Mouse (Mus musculus): ENCODE measurements around the gene Natd1. TPM values are rescaled to one million over a fixed set of nuclear protein-coding genes. Genes with fewer than 3 reads are reported as not detected.

The Natd1 gene
- total RNA-seq, 2 experiments from 2014 or later, result 10.6 TPM

DNA sequence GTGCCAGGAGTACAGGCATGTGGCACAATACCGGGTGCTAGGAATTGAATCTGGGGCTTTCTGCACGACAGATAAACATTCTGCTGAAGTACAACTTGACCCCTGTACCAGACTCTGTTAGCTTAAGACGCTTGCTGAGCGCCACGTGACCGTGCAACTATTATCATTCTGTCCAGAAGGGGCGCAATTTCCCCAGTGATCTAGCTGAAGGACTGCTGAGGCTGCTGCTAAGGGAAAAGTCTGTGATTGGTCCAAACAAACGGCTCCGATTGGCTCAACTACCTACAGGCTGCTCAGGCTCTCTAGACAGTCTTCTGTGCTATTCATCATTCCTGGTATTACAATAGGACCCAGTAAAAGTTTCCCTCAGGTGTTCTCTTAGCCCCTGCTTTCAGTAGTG is 12.7 kb upstream of the Natd1 start:
- DNase-seq (ENCODE audit: low spot score in 2 of 2), result peak; percentile 89 to 91
- Histone ChIP-seq H3K27ac (no peak overlapping the region), H3K4me3 (peak overlapping the region; percentile 43)
- peak; percentile 93 for TF ChIP-seq CTCF (conservative IDR thresholded peaks at IDR 0.05)

DNA sequence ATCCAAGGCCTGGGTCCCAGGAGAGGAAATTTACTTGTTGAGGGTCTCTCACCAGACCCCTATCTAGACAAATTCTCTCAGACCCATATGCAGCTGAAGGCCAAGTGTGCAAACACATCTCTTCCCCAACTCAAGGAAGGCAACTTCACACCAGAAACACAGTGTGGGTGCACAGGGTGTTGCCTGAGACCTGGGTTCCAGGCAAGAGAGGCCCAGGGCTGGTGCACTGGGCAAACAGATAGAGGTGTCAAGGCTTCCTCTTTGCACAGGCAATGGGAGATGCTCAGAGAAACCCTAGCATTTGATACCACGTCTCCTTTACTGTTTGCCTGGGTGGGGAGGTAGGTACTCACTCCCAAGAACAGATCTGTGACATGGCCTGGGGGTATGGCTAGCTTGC is 10.4 kb upstream of the Natd1 start:
- H3K27ac ChIP-seq, result no peak overlapping the region
- DNase-seq (ENCODE audit: low spot score in 2 of 2), result no peak
- no peak for TF ChIP-seq CTCF (conservative IDR thresholded peaks at IDR 0.05)
- H3K4me3 ChIP-seq, result no peak overlapping the region

DNA sequence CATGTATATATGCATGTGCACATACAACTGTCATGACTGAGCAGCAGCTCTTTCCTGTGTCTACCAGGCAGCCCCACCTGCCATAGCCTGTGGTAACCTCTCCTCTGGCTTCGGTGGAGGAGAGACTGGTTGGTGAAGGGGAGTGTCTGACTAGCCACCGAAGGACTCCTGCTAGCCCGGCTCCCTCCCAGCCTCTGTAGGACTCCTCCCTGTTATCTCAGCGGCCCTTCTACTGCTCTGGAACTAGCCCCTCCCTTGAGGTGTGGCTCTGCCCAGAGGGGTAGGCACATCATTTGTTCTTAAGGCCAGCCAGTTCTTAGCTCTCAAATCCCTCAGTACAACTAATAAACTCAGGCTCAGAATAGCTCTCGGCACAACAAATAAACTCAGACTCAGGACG is 9.9 kb upstream of the Natd1 start:
- no peak overlapping the region for H3K27ac ChIP-seq
- TF ChIP-seq CTCF (conservative IDR thresholded peaks at IDR 0.05), result no peak
- no peak for DNase-seq (ENCODE audit: low spot score in 2 of 2)
- H3K4me3 ChIP-seq, result no peak overlapping the region

DNA sequence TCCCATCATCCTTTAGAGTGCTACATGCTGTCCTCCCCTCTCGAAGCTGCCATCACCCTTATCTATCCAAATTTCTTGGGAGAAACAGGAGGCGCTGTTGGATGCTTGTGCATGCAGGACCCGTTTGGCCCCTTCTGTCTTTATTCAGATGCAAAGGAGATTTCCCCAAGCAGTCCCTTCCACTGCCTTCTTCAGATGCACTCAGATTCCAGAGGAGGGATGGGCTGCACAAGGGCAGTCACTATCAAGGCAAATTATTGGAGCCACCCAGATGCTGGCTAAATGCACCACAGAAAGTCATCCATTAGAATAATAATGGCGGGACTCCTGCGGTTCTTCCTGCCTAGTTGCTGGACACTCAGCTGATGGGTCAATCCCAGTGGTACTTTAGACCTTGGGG is 8.4 kb upstream of the Natd1 start:
- no peak for TF ChIP-seq CTCF (conservative IDR thresholded peaks at IDR 0.05)
- no peak overlapping the region for H3K4me3 ChIP-seq
- no peak for DNase-seq (ENCODE audit: low spot score in 2 of 2)
- H3K27ac ChIP-seq, result no peak overlapping the region

DNA sequence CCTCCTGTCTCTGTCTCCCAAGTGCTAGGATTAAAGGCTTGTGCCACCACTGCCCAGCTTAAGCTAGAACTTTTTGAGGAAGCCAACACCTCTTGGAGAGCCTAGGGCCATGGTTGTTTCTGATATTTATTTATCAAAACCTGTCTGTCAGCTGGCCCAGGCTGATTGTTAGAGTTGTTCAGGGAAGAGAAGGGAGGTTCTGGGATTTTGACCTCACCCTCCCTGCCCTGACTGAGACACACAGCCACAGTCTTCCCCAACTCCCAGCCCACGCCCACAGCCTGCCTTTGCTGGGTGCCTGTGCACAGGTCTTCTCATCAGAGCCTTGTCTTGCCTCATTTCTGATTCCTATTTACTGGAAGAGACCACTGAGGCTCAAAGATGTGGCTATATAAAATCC is 7.6 kb upstream of the Natd1 start:
- no peak for TF ChIP-seq CTCF (conservative IDR thresholded peaks at IDR 0.05)
- H3K27ac ChIP-seq, result no peak overlapping the region
- no peak for DNase-seq (ENCODE audit: low spot score in 2 of 2)
- no peak overlapping the region for H3K4me3 ChIP-seq

DNA sequence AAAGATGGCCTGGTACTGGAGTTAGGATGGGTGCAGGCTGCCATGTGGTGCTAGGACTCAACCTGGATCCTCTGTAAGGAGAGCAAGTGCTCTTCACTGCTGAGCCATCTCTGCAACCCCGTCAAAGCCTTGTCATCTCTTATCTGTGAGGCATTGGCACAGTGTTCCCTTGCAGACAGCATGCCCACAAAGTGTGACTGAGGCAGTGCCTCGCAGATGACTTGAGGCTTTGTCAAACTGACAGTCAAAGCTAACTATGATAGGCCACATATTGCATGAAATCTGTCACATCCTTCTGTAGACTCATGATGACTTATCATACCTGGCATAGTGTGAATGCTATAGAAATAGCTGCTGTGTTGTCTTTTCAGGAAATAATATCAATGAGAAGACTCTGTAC is 5.5 kb upstream of the Natd1 start:
- no peak overlapping the region for H3K4me3 ChIP-seq
- DNase-seq (ENCODE audit: low spot score in 2 of 2), result peak in 1 of 2 experiments; percentile 39
- TF ChIP-seq CTCF (conservative IDR thresholded peaks at IDR 0.05), result no peak
- no peak overlapping the region for H3K27ac ChIP-seq

DNA sequence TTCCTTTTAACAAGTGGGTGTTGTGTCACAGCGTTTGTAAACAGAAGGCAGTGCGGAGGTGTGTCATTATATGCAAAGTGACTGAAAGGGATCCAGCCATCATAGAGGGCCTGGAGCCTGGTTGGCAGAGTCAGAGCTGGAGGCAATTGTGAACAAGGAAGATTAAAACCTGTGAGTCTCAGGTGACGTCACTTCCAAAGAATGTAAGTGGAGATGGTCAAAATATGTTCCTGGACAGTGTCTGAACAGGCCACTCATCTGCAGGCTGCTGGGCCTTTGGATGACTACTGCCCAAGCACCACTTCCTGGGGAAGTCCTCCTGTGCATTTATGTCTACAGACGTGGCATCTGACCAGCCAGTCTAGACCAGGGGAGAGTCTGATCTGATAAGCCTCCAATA is 651 bp upstream of the Natd1 start:
- no peak for DNase-seq (ENCODE audit: low spot score in 2 of 2)
- Histone ChIP-seq H3K4me3 (no peak overlapping the region), H3K27ac (no peak overlapping the region)
- TF ChIP-seq CTCF (conservative IDR thresholded peaks at IDR 0.05), result no peak

DNA sequence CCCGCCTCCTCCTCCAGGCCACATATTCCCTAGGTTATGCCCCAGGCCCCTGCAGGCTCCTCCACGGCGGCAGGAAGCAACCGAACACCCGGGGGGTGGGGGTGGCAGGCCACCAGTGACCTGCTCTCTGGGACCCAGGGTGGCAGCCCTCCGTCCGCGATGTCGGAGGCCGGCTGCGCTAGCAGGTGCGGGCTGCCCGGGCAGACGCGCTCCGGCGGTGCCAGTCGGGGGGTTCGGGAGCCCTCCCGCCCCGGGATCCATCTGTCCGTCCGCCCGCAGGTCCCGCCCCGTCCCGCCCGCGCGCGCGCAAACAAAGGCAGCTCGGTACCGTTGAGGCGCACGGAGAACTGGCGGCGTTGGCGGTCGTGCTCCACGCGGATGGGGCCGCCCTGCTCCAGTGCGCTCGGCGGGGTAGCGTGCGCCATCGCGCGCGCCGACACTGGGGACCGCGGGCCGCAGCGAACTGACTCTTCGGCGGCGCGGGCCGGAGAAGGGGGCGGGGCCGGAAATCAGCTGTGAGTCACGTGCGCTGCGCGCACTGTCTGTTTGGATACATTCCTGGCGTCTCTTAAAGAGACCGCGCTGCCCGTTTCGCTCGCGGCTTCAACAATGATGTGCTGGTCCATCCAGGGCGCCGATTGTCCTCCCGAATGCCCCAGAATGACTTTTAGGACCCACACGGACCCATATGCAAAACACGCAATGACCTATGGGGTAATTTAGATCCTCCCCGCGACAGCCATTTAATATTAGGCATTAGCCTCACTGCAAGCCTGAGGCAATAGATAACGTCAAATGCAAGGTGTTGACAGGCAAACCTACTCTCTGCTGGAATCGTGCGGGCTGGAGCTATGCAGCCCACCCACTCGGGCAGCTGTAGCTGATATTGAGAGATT is 1.0 kb downstream of the Natd1 start:
- no peak for TF ChIP-seq CTCF (conservative IDR thresholded peaks at IDR 0.05)
- H3K4me3 ChIP-seq, result peak overlapping the region; percentile 95
- peak; percentile 83 to 88 for DNase-seq (ENCODE audit: low spot score in 2 of 2)
- peak overlapping the region; percentile 91 for H3K27ac ChIP-seq

DNA sequence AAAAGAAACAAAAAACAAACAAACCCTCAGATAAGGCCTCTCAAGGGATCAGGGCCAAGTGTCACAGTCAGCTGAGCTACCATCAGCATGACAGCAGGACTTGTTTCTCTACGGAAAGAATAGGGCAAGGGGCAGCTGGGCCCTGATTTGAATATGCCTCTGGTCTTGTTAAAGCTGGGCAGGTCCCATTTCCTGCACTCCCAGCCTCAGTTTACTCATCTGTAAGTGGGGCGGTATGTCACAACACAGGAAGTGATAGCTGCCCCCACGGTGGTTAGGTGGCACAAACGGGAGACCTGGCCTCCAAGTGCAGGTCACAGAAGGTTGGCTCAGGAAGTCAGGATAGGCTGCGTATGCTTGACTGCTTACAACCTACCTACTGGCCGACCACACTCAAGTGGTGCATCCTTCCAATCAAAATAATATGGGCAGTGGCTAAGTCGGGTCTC is 2.0 kb downstream of the Natd1 start:
- H3K27ac ChIP-seq, result peak overlapping the region; percentile 91
- DNase-seq (ENCODE audit: low spot score in 2 of 2), result no peak
- TF ChIP-seq CTCF (conservative IDR thresholded peaks at IDR 0.05), result no peak
- H3K4me3 ChIP-seq, result peak overlapping the region; percentile 95

DNA sequence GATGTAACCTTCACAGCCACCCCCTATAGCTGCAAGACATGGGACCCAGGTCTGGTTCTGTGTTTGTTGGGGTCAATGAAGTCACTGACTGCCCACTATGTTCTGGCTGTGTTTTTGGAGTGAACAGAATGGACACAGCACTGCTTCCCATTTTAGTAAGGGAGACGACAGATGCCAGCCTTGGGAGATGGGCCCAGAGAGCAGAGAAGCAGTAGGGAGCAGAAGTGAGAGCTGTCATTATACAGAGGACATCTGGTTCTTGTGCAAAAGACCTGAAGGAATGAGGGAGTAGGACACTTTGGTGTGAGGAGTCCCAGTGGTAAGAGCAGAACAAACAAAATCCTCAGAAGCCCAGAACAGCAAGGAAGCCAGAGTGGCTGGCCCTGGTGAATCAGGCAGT is 4.9 kb downstream of the Natd1 start:
- Histone ChIP-seq H3K4me3 (no peak overlapping the region), H3K27ac (no peak overlapping the region)
- no peak for DNase-seq (ENCODE audit: low spot score in 2 of 2)
- no peak for TF ChIP-seq CTCF (conservative IDR thresholded peaks at IDR 0.05)

DNA sequence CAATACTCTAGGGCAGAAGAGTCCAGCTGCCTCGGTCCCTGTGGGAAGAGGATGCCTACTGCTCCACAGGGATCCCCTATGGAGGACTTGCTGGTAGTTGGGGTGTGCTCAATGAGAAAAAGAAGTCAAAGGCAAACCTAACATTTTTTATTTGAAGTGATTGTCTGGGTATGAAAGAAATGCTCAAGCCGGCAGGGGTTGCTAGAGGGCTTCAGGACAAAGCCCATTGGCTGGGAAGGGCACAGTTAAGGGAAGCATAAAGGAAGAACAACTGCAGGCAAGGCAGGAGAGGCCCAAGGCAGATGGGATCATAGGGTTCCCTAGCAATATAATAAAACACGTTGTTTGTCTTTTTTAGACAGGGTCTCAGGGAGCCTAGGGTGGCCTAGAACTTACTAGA is 6.5 kb downstream of the Natd1 start:
- H3K4me3 ChIP-seq, result no peak overlapping the region
- peak; percentile 59 for TF ChIP-seq CTCF (conservative IDR thresholded peaks at IDR 0.05)
- no peak for DNase-seq (ENCODE audit: low spot score in 2 of 2)
- no peak overlapping the region for H3K27ac ChIP-seq

DNA sequence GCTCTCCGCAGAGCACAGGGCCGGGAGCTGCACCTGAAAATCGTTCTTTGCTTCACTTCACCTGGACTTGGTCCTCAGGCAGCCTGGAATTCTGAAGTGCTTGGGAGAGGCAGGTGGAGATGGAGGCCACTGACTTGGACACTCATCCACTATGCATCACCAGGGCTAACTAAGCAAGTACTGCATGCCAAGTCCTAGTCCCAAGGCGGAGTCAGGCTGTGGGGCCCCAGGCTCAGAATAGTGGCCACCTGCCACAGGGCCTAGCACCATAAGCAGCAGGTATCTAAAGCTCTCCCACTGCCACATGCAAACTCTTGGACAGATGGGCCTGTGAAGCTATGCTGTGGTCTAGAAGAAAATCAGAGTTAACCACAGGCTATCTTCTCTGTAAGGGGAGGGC is 8.1 kb downstream of the Natd1 start:
- no peak for TF ChIP-seq CTCF (conservative IDR thresholded peaks at IDR 0.05)
- no peak overlapping the region for H3K4me3 ChIP-seq
- no peak for DNase-seq (ENCODE audit: low spot score in 2 of 2)
- H3K27ac ChIP-seq, result no peak overlapping the region

DNA sequence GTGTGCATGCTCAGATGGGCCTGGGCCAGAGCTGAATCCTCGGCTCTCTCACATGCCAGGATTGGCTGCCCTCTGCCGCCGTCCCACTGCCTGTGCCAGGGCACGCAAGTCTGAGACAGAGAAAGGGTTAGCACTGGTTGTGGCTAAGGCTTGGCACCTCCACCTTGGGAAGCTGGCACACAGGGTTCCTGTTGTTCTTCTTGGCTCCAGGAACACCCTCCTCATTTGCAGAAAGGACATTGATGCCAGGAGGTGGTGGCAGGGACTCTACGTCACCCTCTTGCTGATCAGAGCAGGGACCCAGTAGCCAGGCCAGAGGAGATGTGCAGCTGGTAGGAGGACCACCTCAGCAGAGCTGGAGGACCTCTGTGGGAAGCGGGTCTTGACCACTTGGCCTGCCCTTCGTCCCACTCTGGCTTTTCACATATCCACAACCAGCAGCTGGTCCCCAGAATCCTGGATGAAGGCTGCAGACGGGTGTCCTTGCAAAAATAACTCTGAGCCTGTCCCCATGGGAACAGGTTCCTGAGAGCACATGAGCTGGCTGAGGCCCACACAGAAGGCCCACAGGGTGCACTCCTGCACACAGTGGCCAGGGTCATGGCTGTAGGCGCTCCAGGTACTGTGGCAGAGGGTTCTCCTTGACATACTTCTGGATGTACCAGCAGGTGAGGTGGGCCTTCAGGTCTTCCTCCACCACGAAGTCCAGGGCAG is 9.0 kb downstream of the Natd1 start:
- H3K4me3 ChIP-seq, result no peak overlapping the region
- peak overlapping the region; percentile 19; the same call in 1 of the 2 replicates for H3K27ac ChIP-seq
- TF ChIP-seq CTCF (conservative IDR thresholded peaks at IDR 0.05), result no peak
- DNase-seq (ENCODE audit: low spot score in 2 of 2), result no peak
